Mouse (Mus musculus): ENCODE data around the gene Trim67.

GRCm38 (mm10) chr8:124817361-124817760, 24.5 kb downstream of the Trim67 start:
- TF ChIP-seq CTCF (conservative IDR thresholded peaks at IDR 0.05 in 1 of 2, IDR thresholded peaks at IDR 0.05 in 1 of 2; ENCODE audit: low read depth in 2 of 2, low read length in 2 of 2) (no peak), POLR2A (IDR thresholded peaks at IDR 0.05; ENCODE audit: low read depth, low read length) (no peak), CHD2 (IDR thresholded peaks at IDR 0.05; ENCODE audit: low read length) (no peak), KAT2A (IDR thresholded peaks at IDR 0.05; ENCODE audit: insufficient replicate concordance, low read length) (no peak), ZC3H11A (IDR thresholded peaks at IDR 0.05; ENCODE audit: low read depth, low read length) (no peak), GABPA (IDR thresholded peaks at IDR 0.05; ENCODE audit: insufficient replicate concordance, low read depth, low read length) (no peak), ZMIZ1 (IDR thresholded peaks at IDR 0.05; ENCODE audit: low read depth, low read length) (no peak), TCF12 (IDR thresholded peaks at IDR 0.05; ENCODE audit: low read depth, low read length) (no peak), MYC (IDR thresholded peaks at IDR 0.05; ENCODE audit: low read depth, low read length) (no peak), EP300 (IDR thresholded peaks at IDR 0.05; ENCODE audit: low read length) (no peak), JUND (conservative IDR thresholded peaks at IDR 0.05; ENCODE audit: low read depth, low read length) (no peak), BHLHE40 (IDR thresholded peaks at IDR 0.05; ENCODE audit: low read depth, low read length) (no peak), MEF2A (IDR thresholded peaks at IDR 0.05; ENCODE audit: borderline replicate concordance, low read depth, low read length) (no peak), USF2 (conservative IDR thresholded peaks at IDR 0.05; ENCODE audit: low read depth, low read length) (no peak)
